Mouse (Mus musculus) stomach, embryonic 15.5 days (tissue): ENCODE data around the gene Slc22a5. TPM values are rescaled to one million over a fixed set of nuclear protein-coding genes. Genes with fewer than 3 reads are reported as not detected.

Experiments
- ATAC-seq: fragments of 200-750 bp; cut with Nextera tagmentation; 2 replicates; pipeline ENCODE4 v1.8.0; 2017; ENCODE audit warnings: low read depth, moderate number of reproducible peaks, moderate TSS enrichment; ENCODE audit not compliant: insufficient read depth, low FRiP score
- H3K27ac ChIP-seq: fragments of 300-500 bp; sonication (generic); 2 replicates; pipeline ENCODE4 v1.5.1; 2015; ENCODE audit warnings: mild to moderate bottlenecking, inconsistent platforms
- H3K27me3 ChIP-seq: fragments of 300-500 bp; sonication (generic); replicated peaks from 2 replicates; pipeline ENCODE4 v1.6.1; 2015; ENCODE audit warnings: inconsistent platforms
- H3K36me3 ChIP-seq: fragments of 300-500 bp; sonication (generic); 2 replicates; pipeline ENCODE4 v1.6.1; 2015; ENCODE audit warnings: inconsistent platforms
- H3K4me1 ChIP-seq: fragments of 300-500 bp; sonication (generic); 2 replicates; pipeline ENCODE4 v1.6.1; 2015; ENCODE audit warnings: inconsistent platforms
- H3K4me2 ChIP-seq: fragments of 300-500 bp; sonication (generic); 2 replicates; pipeline ENCODE4 v1.6.1; 2015; ENCODE audit warnings: mild to moderate bottlenecking, inconsistent platforms
- H3K4me3 ChIP-seq: fragments of 300-500 bp; sonication (generic); replicated peaks from 2 replicates; pipeline ENCODE4 v1.5.1; 2015; ENCODE audit warnings: inconsistent platforms
- H3K9ac ChIP-seq: fragments of 300-500 bp; sonication (generic); 2 replicates; pipeline ENCODE4 v1.6.1; 2015; ENCODE audit warnings: inconsistent platforms
- H3K9me3 ChIP-seq: fragments of 300-500 bp; sonication (generic); 2 replicates; pipeline ENCODE4 v1.6.1; 2016; ENCODE audit warnings: inconsistent platforms
- WGBS: fragments of 180-500 bp; shearing (Covaris S2); methylation state at CpG from one replicate; pipeline ENCODE4 v1.1.7; 2015; 5-methylcytosine and 5-hydroxymethylcytosine counted together
- polyA plus RNA-seq: library from polyadenylated mRNA; unstranded; fragments of >200 nt; fragmentation: Nextera tagmentation; extraction: Ambion mirVana; gene quantifications from 2 replicates; pipeline ENCODE4 v1.2.1, GENCODE M21; 2015

Gene Slc22a5
- polyA plus RNA-seq, 1 experiment from 2014 or later = 9.3 TPM

DNA sequence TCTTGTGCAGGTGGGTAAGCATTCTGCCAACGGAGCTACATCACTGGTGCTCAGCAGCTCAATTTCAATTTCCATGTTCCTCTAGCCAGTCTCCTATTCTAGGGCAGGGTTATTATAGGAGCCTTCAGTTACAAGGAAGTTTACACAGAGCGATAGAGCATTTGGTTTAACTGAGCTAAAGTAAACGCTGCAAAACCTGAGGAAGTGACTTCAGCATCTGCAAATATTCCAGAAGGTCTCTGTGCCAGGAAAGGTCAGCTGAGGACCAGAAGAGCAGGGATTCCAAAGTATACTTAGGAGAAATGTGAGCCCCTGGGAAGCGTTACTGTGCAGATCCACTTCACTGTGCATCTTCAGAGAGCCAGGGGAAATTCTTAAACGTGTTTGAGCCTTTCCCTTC is 37.8 kb downstream of the Slc22a5 start:
- Histone ChIP-seq H3K36me3 (no peaks in the 10 kb centered on the region), H3K27me3 (no peaks in the 10 kb centered on the region), H3K27ac (no peak overlapping the region), H3K4me3 (no peak overlapping the region), H3K9me3 (no peaks in the 10 kb centered on the region), H3K4me2 (no peak overlapping the region), H3K4me1 (peaks cover 16% of the 10 kb centered on the region), H3K9ac (no peak overlapping the region)
- ATAC-seq = 0 out of 2 replicates have a peak, but pooled peaks have one; percentile 29
- 10% methylated on average over 5 of the region's 5 CpGs for WGBS

DNA sequence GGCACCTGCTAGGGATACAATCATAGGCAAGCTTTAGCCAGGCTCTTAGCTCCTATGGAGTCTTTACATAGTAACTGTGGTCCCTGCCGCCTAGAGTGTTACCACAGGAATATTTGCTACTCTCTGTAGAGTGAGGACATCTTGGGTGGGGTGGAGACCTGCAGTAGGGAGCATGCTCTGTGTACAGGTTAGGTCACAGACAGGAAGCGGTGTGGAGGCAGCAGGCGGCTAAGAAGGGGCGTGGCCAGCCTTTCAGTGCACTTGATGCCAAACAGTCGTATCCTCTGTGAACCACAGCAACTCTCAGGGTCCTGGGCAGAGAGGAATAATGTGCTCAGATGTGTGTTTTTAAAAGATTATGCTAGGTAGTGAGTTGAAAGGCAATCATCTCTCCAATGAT is 39.7 kb downstream of the Slc22a5 start:
- ATAC-seq = peak; percentile 32; the same call in 1 of the 2 replicates

DNA sequence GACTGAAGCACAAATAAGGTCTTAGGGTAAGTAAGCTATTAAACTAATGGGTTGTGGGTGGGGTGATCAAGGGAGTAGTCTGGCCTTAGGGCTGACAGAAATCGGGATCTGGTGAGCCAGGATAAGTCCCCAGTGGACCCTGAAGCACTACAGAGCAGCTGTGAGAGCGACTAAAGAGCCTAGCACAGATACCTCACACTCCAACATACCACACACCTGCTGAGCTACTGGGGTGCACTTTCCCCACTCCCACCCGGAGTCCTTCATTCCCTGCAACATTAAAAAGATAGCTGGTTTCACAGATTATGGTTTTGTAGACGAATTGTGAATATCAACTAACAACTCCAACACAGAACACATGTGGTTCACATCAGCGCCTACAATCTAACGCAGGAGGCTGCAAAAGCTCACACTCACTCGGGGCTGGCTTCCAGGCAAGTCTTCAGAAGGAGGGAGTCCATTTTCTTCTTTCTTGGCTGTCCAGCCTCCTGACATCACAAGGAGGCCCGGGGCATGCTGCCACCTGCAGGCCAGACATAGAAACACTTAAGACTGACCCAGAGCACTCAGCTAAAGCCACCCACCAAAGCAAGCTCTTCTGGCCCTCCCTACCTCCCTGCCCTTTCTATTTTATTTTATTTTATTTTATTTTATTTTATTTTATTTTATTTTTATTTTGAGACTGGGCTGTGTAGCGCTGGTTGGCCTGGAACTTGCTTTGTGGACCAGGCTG is 41.7 kb downstream of the Slc22a5 start:
- 0 out of 2 replicates have a peak, but pooled peaks have one; percentile 63 for ATAC-seq
- H3K9ac ChIP-seq = no peak overlapping the region
- H3K27ac ChIP-seq = no peak overlapping the region
- no peak overlapping the region for H3K4me3 ChIP-seq
- H3K4me1 ChIP-seq = peaks cover 16% of the 10 kb centered on the region
- H3K36me3 ChIP-seq = no peaks in the 10 kb centered on the region
- no peaks in the 10 kb centered on the region for H3K27me3 ChIP-seq
- no peaks in the 10 kb centered on the region for H3K9me3 ChIP-seq
- WGBS = 25% methylated on average over 9 of the region's 9 CpGs
- H3K4me2 ChIP-seq = no peak overlapping the region

More for the DNA sequence above, 39.7 kb downstream of the Slc22a5 start:
- H3K27me3 ChIP-seq = no peaks in the 10 kb centered on the region
- H3K4me2 ChIP-seq = no peak overlapping the region
- no peaks in the 10 kb centered on the region for H3K36me3 ChIP-seq
- H3K9me3 ChIP-seq = no peaks in the 10 kb centered on the region
- H3K4me3 ChIP-seq = no peak overlapping the region
- H3K27ac ChIP-seq = no peak overlapping the region
- H3K9ac ChIP-seq = no peak overlapping the region
- 44% methylated on average over 5 of the region's 5 CpGs for WGBS
- H3K4me1 ChIP-seq = peaks cover 16% of the 10 kb centered on the region

DNA sequence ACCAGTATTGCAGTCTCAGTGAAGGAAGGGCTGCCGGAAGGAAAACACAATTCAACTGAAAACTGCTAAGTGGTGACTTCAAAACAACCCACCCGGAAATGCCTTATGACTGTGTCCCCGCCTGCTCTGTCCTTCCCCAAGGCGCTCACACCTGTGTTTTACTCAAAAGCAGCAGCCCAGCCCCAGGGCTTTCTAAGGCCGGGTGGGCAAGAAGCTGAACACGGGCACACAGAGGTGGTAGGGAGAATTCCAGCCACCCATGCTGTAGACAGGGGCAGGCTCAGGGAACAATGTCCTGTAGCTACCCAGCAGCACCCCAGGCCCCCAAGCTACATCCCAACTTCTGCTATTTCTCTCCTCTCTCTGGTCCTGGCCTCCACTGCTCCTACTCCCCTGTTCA is 45.8 kb downstream of the Slc22a5 start:
- H3K36me3 ChIP-seq = no peaks in the 10 kb centered on the region
- no peak overlapping the region for H3K27ac ChIP-seq
- H3K4me2 ChIP-seq = no peak overlapping the region
- no peaks in the 10 kb centered on the region for H3K27me3 ChIP-seq
- peaks cover 9% of the 10 kb centered on the region; the same call in 1 of the 2 replicates for H3K4me1 ChIP-seq
- no peaks in the 10 kb centered on the region for H3K9me3 ChIP-seq
- ATAC-seq = no peak
- WGBS = 81% methylated on average over 6 of the region's 6 CpGs
- no peak overlapping the region for H3K9ac ChIP-seq
- no peak overlapping the region for H3K4me3 ChIP-seq

DNA sequence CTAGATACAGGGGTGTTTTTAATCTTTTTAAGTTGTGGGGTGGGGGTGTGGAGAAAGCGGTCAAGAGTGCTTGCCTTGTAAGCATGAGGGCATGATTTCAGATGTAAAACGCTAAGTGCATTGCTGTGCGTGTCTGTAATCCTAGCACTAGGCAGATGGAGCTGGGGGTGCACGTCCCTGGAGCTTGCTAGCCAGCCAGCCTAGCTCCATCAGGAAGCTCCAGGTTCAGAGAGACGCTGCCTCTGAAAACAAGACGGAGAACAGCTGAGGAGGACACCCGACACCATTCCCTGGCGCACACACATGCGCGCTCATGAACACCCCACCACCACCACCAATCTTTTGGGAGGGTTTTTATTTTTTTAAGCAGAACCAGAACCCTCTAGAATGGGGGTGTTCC is 48.4 kb downstream of the Slc22a5 start:
- Histone ChIP-seq H3K27me3 (no peaks in the 10 kb centered on the region), H3K9ac (no peak overlapping the region), H3K4me3 (no peak overlapping the region), H3K4me2 (no peak overlapping the region), H3K4me1 (peaks cover 5% of the 10 kb centered on the region; the same call in 1 of the 2 replicates), H3K9me3 (no peaks in the 10 kb centered on the region), H3K27ac (no peak overlapping the region), H3K36me3 (no peaks in the 10 kb centered on the region)
- 62% methylated on average over 10 of the region's 10 CpGs for WGBS
- no peak for ATAC-seq

DNA sequence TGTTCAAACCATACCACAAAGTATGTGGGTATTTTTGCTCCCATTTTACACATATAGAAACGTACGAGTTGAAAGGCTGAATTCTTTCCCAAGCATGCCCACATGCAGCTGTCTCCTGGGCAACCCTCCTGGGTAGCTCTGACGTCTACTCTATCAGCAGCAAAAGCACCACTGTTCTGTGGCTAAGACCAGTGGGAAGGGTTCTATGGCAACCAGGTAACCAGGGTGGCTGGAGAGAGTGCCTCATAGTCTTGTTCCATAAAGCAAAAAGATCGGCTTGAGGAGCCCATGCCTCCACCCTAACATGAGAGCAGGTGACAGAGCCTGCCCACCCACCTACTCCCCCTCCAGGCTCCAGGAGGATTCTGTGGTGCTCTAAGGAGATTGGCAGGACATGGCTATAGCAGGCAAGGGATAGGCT is 49.3 kb downstream of the Slc22a5 start:
- Histone ChIP-seq H3K4me1 (peaks cover 5% of the 10 kb centered on the region; the same call in 1 of the 2 replicates), H3K4me2 (no peak overlapping the region), H3K9ac (no peak overlapping the region), H3K27me3 (no peaks in the 10 kb centered on the region), H3K27ac (no peak overlapping the region), H3K9me3 (no peaks in the 10 kb centered on the region), H3K4me3 (no peak overlapping the region), H3K36me3 (no peaks in the 10 kb centered on the region)
- ATAC-seq = no peak
- WGBS = 72% methylated on average over 4 of the region's 4 CpGs

DNA sequence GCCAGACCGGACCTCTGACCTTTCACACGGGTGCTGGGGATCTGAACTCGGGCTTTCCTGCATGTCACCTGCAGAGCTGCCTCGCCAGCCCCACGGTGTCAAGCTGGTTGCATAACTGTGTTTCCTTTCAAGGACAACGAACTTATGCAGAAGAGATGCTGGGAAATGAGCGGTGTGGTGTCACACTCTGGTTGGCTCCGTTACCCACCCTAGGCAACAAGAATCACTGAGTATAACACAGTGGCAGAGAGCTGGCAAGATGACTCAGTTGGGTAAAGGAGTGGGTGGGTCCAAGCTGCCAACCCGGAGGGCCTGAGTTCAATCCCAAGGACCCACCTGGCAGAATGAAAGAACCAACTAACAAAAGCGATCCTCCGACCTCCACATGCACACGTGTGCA is 49.9 kb downstream of the Slc22a5 start:
- Histone ChIP-seq H3K27ac (no peak overlapping the region), H3K27me3 (no peaks in the 10 kb centered on the region), H3K4me2 (no peak overlapping the region), H3K9ac (no peak overlapping the region), H3K4me1 (peaks cover 5% of the 10 kb centered on the region; the same call in 1 of the 2 replicates), H3K36me3 (no peaks in the 10 kb centered on the region), H3K9me3 (no peaks in the 10 kb centered on the region), H3K4me3 (no peak overlapping the region)
- 84% methylated on average over 12 of the region's 12 CpGs for WGBS
- ATAC-seq = no peak

DNA sequence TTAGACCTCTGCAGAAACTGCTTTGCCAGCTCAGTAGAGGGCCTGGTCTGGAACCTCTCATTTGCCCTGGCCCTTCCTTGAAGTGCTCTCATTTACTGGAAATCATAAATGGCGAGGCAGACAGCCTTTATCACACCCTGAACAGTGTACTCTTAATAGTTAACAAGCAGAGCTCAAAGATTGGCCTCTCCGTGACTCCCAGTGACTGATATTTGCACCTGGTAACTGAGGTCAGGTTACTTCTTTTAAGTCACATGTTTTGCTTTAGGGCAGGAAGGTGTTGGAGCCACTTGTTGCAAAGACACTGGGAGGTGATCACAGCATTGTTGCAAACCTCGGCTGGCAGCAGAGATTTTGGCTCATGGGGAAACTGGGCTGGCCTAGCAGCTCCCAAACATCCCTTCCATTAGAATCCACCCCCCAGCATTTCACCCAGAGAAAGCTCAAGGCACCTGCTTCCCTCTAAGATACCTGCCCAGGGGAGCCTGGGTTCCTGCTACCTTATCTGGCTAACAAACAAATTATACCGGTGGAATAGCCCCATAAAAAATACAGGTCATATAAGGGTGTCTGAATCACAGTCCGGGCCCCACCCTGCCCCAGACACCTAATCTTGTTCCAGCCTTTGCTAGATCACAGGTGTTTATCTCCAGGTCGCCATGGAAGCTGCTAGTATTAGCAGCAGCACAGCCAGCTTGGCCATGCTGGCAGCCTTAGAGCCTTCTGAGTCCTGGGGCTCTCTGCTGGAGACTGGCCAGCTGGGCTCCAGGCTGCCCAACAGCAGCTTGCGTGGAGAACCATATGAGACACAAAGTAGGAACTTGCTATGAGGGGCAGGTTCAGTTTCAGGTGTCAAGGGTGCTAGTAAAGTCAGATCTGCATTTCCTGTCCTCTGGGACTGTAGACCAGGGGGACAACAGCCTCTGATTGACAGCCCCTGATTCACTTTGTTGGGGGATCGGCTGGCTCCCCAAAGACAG is 51.5 kb downstream of the Slc22a5 start:
- WGBS = 52% methylated on average over 8 of the region's 8 CpGs

DNA sequence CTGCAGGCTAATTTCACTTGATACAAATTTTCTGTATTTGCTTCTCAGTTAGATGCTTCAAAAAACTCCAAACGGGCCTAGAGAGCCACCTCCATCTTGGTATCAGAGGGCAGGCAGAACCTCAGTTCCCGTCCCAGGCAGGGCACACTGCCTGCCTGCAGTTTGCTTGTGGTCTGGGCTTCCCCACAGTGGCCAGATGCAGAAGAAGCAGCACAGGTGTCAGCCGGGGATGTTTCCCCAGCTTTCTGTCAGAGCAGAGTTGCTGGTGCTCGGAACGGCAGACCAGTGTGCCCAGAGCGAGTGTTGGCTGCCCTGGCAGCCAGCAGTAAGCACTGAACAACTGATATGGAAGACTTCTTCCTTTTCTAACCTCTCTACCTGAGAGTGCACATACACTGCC is 52.3 kb downstream of the Slc22a5 start:
- H3K4me1 ChIP-seq = peaks cover 5% of the 10 kb centered on the region; the same call in 1 of the 2 replicates
- peak overlapping the region; percentile 74 for H3K27ac ChIP-seq
- H3K9ac ChIP-seq = no peak overlapping the region
- ATAC-seq = no peak
- WGBS = 70% methylated on average over 6 of the region's 6 CpGs
- H3K4me2 ChIP-seq = no peak overlapping the region
- H3K27me3 ChIP-seq = no peaks in the 10 kb centered on the region
- no peak overlapping the region for H3K4me3 ChIP-seq
- no peaks in the 10 kb centered on the region for H3K9me3 ChIP-seq
- no peaks in the 10 kb centered on the region for H3K36me3 ChIP-seq

More for the DNA sequence above, 51.5 kb downstream of the Slc22a5 start:
- Histone ChIP-seq H3K4me2 (no peak overlapping the region), H3K9me3 (no peaks in the 10 kb centered on the region), H3K36me3 (no peaks in the 10 kb centered on the region), H3K9ac (no peak overlapping the region), H3K4me3 (no peak overlapping the region), H3K27me3 (no peaks in the 10 kb centered on the region), H3K27ac (peak overlapping the region; percentile 74), H3K4me1 (peaks cover 5% of the 10 kb centered on the region; the same call in 1 of the 2 replicates)
- peak; percentile 88 for ATAC-seq

DNA sequence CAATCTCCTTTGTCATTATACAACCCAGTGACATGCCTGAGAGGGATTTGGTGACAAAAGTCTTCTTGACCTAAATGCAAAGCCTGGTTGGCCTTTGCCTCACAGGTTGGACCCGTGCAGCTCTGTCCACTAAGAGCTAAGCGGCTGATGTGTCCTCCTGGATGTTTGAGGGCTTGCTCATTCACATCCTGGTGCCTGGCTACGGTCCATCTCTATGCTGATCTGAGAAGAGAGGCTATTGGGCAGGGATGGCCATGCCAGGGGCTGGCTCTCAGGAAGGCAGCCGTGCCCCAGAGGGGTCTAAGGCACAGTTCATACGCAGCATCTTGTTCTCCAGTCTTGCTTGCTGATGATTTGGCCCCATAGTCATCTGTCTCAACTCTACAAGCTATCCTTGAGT is 53.7 kb downstream of the Slc22a5 start:
- ATAC-seq = no peak
- WGBS = 91% methylated on average over 5 of the region's 5 CpGs

DNA sequence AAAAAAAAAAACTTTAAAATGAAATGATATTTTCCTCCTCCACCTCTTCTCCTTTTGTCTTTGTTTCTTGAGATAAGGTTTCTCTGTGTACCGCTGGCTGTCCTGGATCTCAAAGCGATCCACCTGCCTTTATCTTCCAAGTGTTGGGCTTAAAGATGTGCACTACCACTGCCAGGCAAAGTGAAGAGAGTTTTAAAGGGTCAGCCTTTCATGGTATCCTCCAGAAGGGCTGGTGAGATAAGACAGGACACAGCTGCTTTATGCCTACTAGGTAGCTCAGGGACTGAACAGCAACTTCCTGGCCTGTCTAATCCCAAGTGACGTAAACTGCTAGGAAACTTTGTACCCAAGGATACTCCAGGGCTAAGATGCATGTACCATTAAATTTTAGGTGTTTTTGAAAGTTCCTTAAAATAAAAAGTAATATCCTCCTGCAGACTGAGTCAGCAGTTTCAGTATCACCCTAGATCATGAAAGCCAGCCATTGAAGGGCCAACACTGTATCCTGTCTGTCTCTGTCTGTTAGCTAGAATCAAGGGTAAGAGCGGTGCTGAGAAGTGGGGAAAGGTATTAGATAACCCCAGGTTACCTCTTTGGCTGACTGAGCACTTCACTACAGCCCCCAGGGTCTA is 56.0 kb downstream of the Slc22a5 start:
- WGBS = 77% methylated on average over 4 of the region's 4 CpGs
- ATAC-seq = no peak

More for the DNA sequence above, 53.7 kb downstream of the Slc22a5 start:
- Histone ChIP-seq H3K9me3 (no peaks in the 10 kb centered on the region), H3K4me3 (no peak overlapping the region), H3K4me2 (no peak overlapping the region), H3K27me3 (no peaks in the 10 kb centered on the region), H3K36me3 (no peaks in the 10 kb centered on the region), H3K4me1 (peaks cover 5% of the 10 kb centered on the region; the same call in 1 of the 2 replicates), H3K27ac (no peak overlapping the region), H3K9ac (no peak overlapping the region)

More for the DNA sequence above, 56.0 kb downstream of the Slc22a5 start:
- Histone ChIP-seq H3K4me3 (no peak overlapping the region), H3K27ac (no peak overlapping the region), H3K36me3 (no peaks in the 10 kb centered on the region), H3K4me1 (peaks cover 5% of the 10 kb centered on the region; the same call in 1 of the 2 replicates), H3K9ac (no peak overlapping the region), H3K4me2 (no peak overlapping the region), H3K9me3 (no peaks in the 10 kb centered on the region), H3K27me3 (no peaks in the 10 kb centered on the region)
